Mouse (Mus musculus): ENCODE data around the gene Arf3.
"Not testable (repeated sequence)": the region's sequence is repeated elsewhere in the genome, so short reads cannot be mapped to it uniquely, and the experiment has no call there.

Gene Arf3

GRCm38 (mm10) chr15:98762670-98763529 is at the start of gene Arf3:
Gene Arf3, minus strand, starts transcription at chr15:98763214.
- DNase-seq, result peak; percentile 98

DNA sequence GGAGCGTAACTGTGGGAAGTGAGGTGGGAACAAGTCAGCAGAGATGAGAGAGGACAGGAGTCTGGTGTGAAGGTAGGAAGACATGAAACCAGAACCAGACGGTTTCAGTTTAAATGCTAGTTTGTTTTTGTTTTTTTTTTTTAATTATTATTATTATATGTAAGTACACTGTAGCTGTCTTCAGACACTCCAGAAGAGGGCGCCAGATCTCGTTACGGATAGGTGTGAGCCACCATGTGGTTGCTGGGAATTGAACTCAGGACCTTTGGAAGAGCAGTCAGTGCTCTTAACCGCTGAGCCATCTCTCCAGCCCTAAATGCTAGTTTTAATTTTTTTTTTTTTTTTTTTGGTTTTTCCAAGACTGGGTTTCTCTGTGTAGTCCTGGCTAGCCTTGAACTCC is 47.2 kb upstream of the Arf3 start:
- not testable (repeated sequence) for DNase-seq

DNA sequence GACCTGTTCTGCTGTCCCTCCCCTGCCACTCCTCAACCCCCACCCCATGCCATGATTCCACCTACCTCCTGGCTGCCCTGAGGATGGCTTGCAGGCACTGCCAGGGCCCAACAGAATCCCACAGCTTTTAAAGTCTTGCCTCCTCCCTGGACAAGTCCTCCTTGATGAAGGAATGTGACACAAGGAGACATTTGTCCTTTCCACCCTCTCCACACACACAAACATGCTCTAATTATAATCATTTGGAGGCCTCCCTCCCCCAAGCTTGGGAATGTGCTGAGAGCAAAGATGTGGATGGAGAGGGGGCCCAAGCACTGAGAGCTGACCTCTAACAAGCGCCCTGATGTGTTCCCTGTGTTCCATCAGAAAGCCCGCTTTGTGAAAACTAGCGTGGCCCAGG is 46.4 kb upstream of the Arf3 start, which contains the start of gene Ddn:
Gene Ddn, minus strand, starts transcription at position 101 of the 400 bp plus-strand sequence.
- no peak for DNase-seq

- DNase-seq, result no peak
These were observed 45.7 kb upstream of the Arf3 start for GRCm38 (mm10) chr15:98808651-98809134.

DNA sequence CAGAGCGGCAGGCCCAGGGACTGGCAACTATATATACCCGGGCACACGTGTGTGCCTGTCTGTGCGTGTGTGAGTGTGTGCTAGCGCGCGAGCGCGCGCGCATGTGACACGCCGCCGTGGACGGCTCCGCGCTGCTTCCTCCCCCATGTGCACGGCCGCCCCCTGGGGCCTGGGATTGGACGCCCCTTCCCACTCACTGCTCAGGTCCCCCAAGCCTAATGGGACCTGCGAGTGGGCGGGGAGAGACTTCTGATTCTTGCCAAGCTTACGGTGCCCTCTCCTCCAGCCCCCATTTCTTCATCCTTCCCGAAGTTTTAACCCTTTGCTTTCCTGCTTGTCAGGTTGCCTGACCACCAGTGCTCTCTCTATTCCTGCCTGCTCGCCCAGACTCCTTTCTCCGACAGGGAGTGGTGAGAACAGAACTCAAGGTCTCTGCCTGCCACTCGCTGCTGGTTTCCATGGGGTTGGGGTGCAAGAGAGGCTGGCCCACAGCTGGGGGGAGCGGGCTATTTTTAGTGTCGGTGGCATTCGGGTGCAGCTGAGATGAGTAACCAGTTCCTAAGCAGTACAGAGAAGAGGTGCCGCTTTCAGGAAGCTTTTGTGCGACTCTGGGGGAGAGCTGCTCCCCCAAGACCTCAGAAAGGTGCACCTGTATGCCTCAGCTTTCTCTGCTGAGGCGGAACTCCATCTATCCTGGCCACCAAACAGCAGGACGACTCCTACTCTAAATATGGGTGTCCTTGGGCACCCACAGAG is 45.1 kb upstream of the Arf3 start:
- peak; percentile 55 for DNase-seq

- DNase-seq, result peak; percentile 52
These were observed 44.1 kb upstream of the Arf3 start for GRCm38 (mm10) chr15:98806809-98807770.

DNA sequence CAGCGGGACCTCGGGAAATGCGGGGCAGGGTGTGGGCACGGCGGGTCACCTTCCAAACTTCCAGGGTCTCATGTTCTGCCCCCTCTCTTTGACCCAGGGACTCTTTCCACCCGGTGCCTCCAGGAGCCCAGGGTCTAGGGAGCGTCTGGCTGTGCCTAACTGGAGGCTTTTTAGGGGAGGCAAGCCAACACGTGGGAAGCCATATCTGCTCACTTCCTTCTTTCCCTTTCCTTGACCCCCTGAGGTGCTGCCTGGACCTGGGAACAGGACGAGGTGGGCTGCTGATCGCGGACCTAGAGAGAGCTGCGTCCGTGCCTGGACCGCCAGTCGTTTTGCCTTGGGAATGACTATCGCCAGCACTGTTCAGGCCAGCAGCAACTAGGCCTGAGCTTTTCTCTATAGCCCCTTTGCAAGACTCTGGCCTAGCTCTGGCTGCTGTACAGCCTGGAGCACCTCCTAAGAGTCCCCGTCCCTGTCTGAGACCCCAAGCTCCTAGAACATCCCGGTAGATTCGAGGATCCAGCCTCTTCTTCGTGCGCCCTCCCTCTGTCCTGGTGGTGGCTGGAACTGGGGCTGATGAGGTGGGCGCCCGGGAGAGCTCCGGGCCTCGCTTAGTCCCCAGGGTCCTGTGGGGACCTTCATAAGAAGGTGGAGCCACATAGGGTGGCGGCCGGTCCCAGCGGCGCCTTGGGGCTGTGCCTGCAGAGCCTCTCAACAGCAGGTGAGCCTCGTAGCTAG is 43.2 kb upstream of the Arf3 start:
- DNase-seq, result no peak

GRCm38 (mm10) chr15:98805324-98806040 is 42.5 kb upstream of the Arf3 start:
- DNase-seq, result peak; percentile 90

DNA sequence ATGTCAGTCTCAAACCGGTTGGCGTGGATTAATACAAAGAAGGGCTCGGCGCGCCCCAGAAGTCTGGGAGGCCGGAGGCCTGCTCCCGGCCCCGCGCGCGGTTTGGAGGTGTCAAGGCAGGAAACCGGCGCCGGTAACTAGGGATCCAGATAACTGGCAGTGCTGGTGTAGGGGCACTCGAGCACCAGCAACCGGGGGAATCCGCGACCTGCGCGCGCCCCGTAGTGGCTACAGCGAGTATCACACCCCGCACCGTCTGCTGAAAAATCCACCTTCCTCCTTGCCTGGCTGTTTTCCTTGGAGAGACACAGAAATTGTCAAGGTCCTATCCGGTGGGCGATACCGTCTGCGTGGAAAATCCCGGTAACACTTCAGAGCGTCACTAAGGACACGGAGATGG is 41.0 kb upstream of the Arf3 start:
- DNase-seq, result peak; percentile 89

DNA sequence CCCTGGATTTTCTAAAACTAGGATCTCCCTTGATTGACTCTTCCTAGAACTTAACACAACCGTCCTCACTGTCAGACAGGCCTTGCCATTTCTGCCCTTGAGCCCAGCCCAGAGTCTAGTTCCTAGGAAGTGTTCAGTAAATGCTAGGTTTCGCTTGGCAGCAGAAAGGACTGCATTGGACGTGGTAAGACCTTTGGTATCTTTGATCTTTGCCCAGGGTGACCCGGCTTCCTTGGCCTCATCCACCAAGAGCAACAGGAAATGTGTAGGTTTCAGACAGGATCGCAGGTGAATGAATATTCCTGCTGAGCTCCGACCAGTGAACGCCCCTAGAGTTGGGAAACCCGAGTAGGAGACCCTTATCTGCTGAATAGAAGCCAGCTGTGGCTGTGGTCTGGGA is 39.9 kb upstream of the Arf3 start:
- no peak for DNase-seq

- peak; percentile 87 for DNase-seq
These were observed 36.4 kb upstream of the Arf3 start for GRCm38 (mm10) chr15:98799396-98799795.

GRCm38 (mm10) chr15:98798903-98799302 is 35.9 kb upstream of the Arf3 start:
- DNase-seq, result no peak

GRCm38 (mm10) chr15:98797835-98798492 is 35.0 kb upstream of the Arf3 start:
- peak; percentile 90 for DNase-seq

DNA sequence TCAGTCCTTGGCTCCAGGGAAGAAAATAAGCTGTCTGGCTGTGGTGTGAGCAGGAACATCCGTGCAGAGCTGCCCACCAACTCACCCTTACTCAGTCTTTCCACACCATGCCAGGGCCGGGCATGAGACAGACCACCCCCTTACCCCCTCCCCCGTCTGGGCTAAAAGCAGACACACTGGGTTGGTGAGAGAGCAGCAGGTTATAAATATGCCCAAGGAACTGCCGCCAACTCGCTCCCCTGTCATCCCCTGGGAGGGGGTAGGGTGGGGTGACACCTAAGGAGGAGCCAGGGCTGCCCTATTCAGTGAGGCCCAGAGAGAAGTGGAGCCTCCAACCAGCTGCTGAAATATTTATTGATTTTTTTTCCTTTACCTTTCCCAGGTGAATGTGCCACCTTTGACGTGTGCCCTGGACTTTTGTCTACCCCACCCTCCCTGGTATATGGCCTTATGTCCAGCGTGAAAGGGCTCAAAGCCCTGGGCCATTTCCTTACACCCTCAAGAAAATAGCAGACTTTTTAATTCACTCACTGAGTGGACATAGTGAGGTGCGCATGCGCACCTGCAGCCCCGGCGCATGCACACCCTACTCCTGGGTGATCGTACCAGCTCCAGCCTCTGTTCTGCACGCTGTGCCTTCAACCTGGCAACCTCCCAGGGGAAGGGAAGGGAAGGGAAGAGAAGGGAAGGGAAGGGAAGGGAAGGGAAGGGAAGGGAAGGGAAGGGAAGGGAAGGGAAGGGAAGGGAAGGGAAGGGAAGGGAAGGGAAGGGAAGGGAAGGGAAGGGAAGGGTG is 34.0 kb upstream of the Arf3 start:
- peak; percentile 50 for DNase-seq

- DNase-seq, result no peak
These were observed 30.2 kb upstream of the Arf3 start for GRCm38 (mm10) chr15:98793141-98793698.

GRCm38 (mm10) chr15:98792233-98793020 is 29.4 kb upstream of the Arf3 start:
- no peak for DNase-seq

DNA sequence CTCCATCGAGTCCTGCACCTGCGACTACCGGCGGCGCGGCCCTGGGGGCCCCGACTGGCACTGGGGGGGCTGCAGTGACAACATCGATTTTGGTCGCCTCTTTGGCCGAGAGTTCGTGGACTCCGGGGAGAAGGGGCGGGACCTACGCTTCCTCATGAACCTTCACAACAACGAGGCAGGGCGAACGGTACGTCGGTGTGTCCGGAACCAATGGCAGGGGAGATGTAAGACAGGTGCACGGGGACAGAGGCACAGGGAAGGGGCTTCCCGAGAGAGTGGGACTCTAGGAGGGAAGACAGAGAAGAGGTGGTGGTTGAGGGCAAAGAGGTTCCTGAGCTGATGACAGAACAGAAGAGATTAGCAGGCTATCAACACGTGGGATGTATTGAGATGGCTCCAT is 28.8 kb upstream of the Arf3 start:
- DNase-seq, result no peak

DNA sequence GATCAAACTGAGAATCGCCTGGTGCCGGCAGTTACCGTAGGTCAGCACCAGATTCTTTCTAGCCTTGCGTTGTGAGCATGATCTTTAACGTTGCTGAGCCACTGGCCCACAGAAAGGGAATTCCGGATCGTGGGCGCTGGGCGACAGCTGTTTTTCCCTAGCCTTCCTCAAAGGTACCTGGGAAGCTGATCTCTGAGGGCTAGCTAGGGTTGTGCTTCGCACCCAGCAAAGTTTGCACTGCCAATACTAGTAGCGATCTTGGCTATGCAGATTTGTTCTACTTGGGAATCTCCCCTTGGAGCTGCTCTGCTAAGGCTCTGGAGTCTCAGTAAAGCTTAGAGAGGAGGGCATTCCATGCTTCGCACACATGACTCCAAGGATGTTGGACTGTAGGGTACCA is 28.2 kb upstream of the Arf3 start:
- DNase-seq, result no peak

- no peak for DNase-seq
These were observed 27.7 kb upstream of the Arf3 start for GRCm38 (mm10) chr15:98790761-98791160.

Data from embryo, embryonic 11 days (tissue).